8 mouse cellular contexts compared by ENCODE assay signal in genomic region chr14:121379116-121379826, GRCm38 (mm10). TPM values are rescaled to one million over a fixed set of nuclear protein-coding genes. Genes with fewer than 3 reads are reported as not detected.
A peak's percentile ranks its signal among the peaks of the same experiment; 100 is the strongest.
DNase-seq lines count a peak whose midpoint lies in the region; ATAC-seq lines count a peak whose summit lies in the region.

No protein-coding gene starts in this region.

- H3K36me3 ChIP-seq in hindbrain, embryonic 13.5 days, result no peaks in the 10 kb centered on the region

- under 1% methylated on average over 57 of the region's 79 CpGs for WGBS in hindbrain, embryonic 13.5 days

- no peaks in the 10 kb centered on the region for H3K27me3 ChIP-seq in hindbrain, embryonic 13.5 days

- ATAC-seq in hindbrain, embryonic 13.5 days (ENCODE audit: low FRiP score), result peak; percentile 90

- H3K4me2 ChIP-seq in hindbrain, embryonic 13.5 days, result peak overlapping the region; percentile 91

- peaks cover 35% of the 10 kb centered on the region for H3K4me1 ChIP-seq in hindbrain, embryonic 13.5 days (replicated peaks)

- DNase-seq in MN1 (ENCODE audit: low spot score), result peak; percentile 82
- peak; percentile 83 to 89 for DNase-seq in cerebellum, postnatal 10 days
- DNase-seq in frontal cortex, postnatal 25 days (ENCODE audit: low spot score in 2 of 2), result peak; percentile 37 to 40
- peak; percentile 51 to 72 for DNase-seq in layer of hippocampus, postnatal 25 days (ENCODE audit: extremely low spot score in 1 of 2, low spot score in 1 of 2)
- peak; percentile 88 for DNase-seq in lung, postnatal 14 days
- DNase-seq in ovary, postnatal 36 days (ENCODE audit: low spot score), result peak; percentile 90
- peak; percentile 91 for DNase-seq in thymus, postnatal 14 days

- H3K9ac ChIP-seq in hindbrain, embryonic 13.5 days, result peak overlapping the region; percentile 95

- H3K9me3 ChIP-seq in hindbrain, embryonic 13.5 days, result no peaks in the 10 kb centered on the region

- H3K4me3 ChIP-seq in hindbrain, embryonic 13.5 days, result peak overlapping the region; percentile 96

- H3K27ac ChIP-seq in hindbrain, embryonic 13.5 days, result peak overlapping the region; percentile 88

RNA-seq across cellular contexts. Expression of gene Stk24, which starts 0.5 kb away (rescaled TPM):
- polyA plus RNA-seq in hindbrain, embryonic 13.5 days (2015; fragmentation: Nextera tagmentation; extraction: Ambion mirVana), result 20.2 TPM in 2 replicates
- 10 to 100 TPM; 57.2 to 57.3 TPM for total RNA-seq in layer of hippocampus, postnatal 25 days (2021)

Comparison
In these comparisons a context has a peak if more than half of its experiments do, and no peak if none do; other contexts are left out.
1. Peak in every context shown above with its lines: DNase-seq, ATAC-seq, H3K4me3 ChIP-seq and H3K27ac ChIP-seq.
2. DNase-seq: peak in every context shown above with its lines; median percentile 91 in thymus, postnatal 14 days; 90 in ovary, postnatal 36 days; 88 in lung, postnatal 14 days; 86 in cerebellum, postnatal 10 days; 82 in MN1; 62 in layer of hippocampus, postnatal 25 days; 38 in frontal cortex, postnatal 25 days.